Mouse (Mus musculus) layer of hippocampus, adult 2 months (tissue): ENCODE measurements around the gene Hoxd13. TPM values are rescaled to one million over a fixed set of nuclear protein-coding genes. Genes with fewer than 3 reads are reported as not detected.
A peak's percentile ranks its signal among the peaks of the same experiment; 100 is the strongest.

Experiments used
- DNase-seq, 2 experiments: peaks; one replicate each; pipeline ENCODE4 v3.0.0; 2022; ENCODE audit warnings: low spot score in 2 of 2
- H3K27ac ChIP-seq: fragments of 200-600 bp; 2 replicates; pipeline ENCODE4 v1.8.1; 2022
- H3K4me3 ChIP-seq: fragments of 200-600 bp; 2 replicates; pipeline ENCODE4 v1.8.1; 2022; ENCODE audit warnings: mild to moderate bottlenecking
- CTCF ChIP-seq: fragments of 200-600 bp; conservative IDR thresholded peaks from 2 replicates; pipeline ENCODE4 v1.8.1; 2022; ENCODE audit warnings: antibody characterized with exemption, mild to moderate bottlenecking, moderate library complexity
- total RNA-seq, 2 experiments: library from RNA; stranded (reverse); gene quantifications; 2 replicates each; pipeline ENCODE4 v1.2.3; 2021

Gene Hoxd13
- total RNA-seq, 2 experiments from 2014 or later, result not detected

DNA sequence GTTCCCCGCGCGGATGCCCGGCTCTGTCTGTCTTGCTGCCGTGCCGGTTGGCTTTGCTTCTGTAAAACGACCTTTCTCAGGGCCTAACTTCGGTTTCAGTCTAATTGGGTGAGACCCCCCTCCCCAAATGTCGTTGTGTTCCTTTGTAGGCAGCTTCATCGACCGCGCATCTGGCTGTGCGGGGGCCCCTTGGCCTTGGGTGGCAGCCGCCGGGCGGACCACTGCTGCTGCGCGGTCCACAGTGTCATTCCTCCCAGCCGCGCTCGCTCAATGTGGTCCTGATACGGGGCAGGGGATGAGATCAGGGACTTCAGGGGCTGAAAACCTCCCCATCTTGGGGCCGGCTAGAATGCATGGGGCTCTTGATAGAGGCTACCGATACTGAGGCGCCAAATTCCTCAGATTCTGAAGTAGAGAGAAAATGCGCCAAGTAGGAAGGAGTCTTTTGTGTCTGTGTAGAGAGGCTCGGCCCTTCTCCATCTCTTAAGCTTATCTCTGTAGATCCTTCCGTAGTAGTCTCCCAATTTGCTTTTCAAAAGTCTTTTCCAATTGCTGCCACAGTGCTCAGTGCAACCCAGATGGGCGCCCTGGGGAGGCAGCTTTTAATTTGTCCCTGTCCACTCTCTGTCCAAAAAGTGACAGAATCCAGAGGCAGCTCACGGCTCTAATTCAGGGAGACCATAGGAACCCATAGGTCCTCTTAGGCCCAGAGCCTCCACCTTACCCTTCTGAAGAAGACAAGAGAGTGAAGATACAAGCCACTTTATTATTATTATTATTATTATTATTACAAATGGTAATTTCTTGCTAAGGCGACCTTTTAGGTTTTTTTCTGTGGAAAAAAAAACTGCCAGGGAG is 19.8 kb downstream of the Hoxd13 start:
- no peak for DNase-seq
- TF ChIP-seq CTCF, result no peak
- H3K4me3 ChIP-seq, result no peak overlapping the region
- H3K27ac ChIP-seq, result no peak overlapping the region

DNA sequence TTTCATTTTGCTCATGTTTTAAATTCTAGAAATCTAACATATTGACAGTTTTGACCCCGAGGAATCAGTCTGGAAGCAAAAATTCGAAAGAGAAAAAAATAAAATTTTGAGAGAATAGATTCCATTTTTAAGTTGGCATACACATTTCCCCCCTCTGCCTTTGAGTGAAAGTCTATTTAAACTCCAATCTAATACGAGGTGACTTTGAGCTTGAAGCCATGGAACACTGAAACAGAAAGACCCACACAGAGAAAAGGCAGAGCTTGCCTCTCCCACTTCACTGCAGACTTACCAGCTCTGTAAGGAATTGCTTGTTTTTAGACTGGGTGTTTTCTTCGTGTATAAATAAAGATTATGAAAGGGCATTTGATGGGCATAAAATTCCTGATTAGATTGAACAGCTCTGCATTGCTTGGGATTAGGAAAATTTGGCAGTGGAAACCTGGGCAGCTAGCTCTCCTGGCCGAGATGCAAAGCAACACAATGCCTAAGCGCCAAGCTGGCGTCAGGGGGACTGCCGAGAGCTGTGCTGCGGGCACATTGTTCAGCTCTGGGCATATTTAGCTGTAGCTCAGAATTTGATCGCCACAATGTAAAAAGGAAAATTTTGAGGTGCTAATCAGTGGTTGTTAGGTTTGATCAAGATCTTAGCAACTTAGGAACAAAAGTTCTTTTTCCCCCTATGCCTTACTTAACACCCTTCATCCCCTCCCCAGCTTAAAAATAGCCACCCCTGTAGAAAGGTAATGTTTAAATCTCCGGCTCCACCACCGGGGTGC is 20.9 kb downstream of the Hoxd13 start:
- H3K27ac ChIP-seq, result no peak overlapping the region
- DNase-seq, result no peak
- no peak for TF ChIP-seq CTCF

DNA sequence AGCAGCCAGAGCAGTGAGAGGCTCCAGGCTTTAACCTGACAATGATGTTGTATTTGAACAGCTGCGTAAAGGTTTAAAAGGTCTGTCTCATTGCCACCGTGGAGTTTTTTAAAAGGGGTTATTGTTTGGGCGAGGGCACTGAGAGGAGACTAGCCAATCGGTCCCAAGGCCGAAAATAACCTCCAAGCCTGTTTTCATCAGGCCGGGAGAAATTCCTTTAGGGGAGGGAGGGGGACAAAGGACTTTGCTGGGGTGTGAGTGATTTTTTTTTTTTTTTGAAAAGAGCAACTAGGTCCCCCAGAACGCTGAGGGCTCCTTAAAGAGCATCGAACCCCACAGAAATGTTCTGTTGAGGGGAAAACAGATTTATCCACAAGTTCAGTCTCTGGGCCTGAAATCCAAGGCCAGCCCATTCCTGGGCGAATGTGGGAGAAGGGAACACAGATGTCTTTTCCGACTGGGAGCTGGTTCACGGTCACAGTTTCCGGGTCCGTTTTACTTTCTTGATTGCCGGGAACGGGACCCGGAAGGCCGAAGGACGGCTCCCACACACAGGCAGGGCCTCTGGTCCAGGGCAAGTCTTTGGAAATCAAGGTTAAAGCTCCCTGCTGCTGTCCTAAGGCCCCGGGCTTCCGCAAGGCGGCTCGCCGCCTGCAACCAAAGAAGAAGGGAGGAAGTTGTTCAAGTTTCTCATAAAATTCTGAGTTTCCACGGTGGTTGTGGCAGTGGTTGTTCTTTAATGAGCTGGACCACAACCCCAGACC is 21.6 kb downstream of the Hoxd13 start:
- TF ChIP-seq CTCF, result no peak
- Histone ChIP-seq H3K4me3 (no peak overlapping the region), H3K27ac (no peak overlapping the region)
- no peak for DNase-seq

More for the DNA sequence above, 20.9 kb downstream of the Hoxd13 start:
- H3K4me3 ChIP-seq, result no peak overlapping the region

DNA sequence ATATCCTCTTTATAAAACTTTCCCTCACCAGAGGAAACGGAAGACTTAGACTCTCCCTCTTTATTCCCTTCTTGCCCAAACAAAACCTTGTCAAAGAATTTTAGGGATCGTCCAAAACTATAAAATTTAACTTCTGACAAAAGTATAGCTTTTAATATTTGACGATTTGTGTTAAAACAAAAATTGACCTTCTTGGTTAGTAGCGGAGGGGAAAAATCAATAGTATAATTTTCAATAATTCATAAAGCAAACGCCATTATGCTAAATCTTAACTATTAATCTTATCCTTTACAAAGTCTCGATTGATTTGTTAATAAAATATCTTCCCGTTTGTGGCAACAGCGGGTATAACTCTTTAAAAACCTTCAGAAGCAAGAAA is 22.2 kb downstream of the Hoxd13 start:
- no peak overlapping the region for H3K27ac ChIP-seq
- no peak for DNase-seq
- H3K4me3 ChIP-seq, result no peak overlapping the region
- TF ChIP-seq CTCF, result no peak

DNA sequence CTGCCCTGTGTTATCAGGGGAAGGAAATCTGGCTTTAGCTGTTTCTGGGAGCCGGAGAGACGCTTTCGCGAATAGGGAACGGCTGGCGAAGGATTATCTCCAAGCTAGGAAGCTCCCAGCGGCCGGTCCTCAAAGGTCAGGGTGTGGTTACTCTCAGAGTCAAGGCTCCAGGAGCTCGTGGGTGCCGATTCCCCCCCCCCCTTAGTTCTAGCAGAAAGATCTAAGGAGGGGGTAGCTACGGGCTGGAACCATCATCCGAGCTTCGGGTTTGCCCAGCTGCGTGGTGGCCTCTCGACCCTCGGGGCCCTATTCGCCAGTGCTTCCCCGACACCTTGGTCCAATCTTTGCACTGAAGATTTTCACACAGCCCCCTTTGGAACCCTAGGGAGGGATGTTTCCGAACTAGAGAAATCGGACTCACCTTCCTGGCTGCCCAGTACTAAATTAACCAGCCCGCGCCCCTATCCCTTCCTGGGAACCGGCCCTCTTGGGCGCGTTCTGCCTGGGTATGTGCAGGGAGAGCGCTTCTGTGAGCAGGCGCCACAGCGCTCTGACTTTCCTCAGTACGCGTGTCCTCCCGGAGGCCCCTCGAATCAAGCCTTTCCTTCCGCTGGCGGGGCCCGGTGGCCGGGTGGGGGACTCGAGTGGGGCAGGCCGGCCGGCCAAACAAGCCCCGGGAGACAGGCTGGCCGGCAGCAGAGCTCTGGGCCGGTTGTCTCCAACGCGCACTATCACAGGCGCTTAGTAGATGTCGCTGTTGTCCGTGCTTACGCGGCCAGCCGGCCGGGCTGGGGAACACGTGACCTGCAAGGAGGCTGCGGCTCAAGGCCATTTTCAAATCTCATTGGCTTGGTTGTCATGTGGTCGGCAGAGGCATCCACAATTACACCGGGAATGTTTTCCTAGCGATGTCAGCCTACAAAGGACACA is 23.2 kb downstream of the Hoxd13 start, which contains the start of gene Hoxd10:
TSS of gene Hoxd10 (plus strand) at position 903 of the 930 bp plus-strand sequence.
- no peak for DNase-seq
- TF ChIP-seq CTCF, result peak; percentile 25; the same call in 1 of the 2 replicates
- Histone ChIP-seq H3K4me3 (no peak within 1 kb of the TSS), H3K27ac (no peak within 1 kb of the TSS)

DNA sequence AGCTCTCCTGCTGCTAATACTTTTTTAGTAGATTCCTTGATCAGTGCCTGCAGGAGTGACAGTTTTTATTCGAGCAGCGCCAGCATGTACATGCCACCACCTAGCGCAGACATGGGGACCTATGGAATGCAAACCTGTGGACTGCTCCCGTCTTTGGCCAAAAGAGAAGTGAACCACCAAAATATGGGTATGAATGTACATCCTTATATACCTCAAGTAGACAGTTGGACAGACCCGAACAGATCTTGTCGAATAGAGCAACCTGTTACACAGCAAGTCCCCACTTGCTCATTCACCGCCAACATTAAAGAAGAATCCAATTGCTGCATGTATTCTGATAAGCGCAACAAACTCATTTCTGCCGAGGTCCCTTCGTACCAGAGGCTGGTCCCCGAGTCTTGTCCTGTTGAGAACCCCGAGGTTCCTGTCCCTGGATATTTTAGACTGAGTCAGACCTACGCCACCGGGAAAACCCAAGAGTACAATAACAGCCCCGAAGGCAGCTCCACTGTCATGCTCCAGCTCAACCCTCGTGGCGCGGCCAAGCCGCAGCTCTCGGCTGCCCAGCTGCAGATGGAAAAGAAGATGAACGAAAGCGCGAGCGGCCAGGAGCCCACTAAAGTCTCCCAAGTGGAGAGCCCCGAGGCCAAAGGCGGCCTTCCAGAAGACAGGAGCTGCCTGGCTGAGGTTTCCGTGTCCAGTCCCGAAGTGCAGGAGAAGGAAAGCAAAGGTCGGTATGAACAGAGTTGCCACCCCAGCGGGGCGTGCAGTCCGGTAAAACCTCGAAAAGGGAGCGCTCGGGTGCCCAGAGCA is 24.1 kb downstream of the Hoxd13 start:
- no peak for DNase-seq
- no peak overlapping the region for H3K4me3 ChIP-seq
- TF ChIP-seq CTCF, result no peak
- H3K27ac ChIP-seq, result no peak overlapping the region

DNA sequence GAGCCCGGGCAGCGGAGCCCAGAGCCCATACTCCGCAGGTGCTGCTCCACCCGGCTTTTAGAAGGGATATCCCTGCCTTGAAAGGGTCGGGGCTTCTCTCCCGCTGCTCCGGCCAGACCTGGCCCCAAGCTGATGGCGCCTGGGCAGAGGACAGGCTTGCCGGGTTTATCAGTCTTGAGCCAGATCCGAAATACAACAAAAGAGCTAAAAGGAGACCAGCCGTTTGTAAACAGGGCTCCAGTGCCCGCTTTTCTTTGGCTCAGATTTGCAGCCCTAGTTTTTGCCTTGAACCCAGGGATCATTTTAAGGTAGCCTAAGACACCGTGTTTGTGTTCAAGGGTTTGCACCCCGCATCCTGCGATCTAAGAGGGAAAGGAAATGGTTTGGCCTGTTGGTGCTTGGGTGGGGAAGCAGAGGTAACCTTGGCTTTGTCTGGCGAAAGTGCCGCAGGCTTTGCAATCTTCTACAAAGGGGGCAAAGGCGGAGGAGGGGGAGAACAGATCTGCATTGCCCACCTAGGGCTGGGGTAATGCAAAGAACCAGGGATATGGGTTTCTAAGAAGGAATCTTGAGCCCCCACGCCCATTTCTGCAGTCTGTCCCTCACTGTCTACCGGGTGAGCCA is 24.8 kb downstream of the Hoxd13 start:
- Histone ChIP-seq H3K4me3 (no peak overlapping the region), H3K27ac (no peak overlapping the region)
- no peak for DNase-seq
- no peak for TF ChIP-seq CTCF

DNA sequence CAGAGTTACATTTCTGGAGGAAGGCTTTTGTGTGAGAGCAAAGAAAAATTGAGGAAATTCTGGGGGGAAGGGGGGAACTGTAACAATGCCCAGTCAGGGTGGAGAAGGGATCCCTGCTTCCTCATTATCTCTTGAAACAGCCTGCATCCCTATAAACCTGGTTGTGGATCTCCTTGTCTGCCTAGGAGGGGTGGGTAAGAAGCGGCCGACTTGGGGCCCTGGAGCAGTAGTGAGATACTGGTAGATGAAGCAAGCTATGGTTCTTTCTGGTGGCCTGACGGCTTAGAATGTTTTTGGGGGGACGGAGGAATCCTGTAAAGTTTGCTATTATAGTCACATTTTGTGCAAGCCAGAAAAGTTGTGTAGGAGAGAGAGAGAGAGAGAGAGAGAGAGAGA is 25.3 kb downstream of the Hoxd13 start:
- no peak for DNase-seq
- no peak overlapping the region for H3K4me3 ChIP-seq
- TF ChIP-seq CTCF, result no peak
- no peak overlapping the region for H3K27ac ChIP-seq

DNA sequence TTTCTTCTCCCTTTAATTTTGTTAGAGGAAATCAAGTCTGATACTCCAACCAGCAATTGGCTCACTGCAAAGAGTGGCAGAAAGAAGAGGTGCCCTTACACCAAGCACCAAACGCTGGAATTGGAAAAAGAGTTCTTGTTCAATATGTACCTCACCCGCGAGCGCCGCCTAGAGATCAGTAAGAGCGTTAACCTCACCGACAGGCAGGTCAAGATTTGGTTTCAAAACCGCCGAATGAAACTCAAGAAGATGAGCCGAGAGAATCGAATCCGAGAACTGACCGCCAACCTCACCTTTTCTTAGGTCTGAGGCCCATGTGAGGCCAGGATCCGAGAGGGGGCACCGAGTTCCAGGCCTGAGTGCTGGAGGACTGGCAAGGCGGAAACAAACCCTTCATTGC is 26.0 kb downstream of the Hoxd13 start:
- Histone ChIP-seq H3K27ac (no peak overlapping the region), H3K4me3 (no peak overlapping the region)
- peak; percentile 45 for TF ChIP-seq CTCF
- no peak for DNase-seq

DNA sequence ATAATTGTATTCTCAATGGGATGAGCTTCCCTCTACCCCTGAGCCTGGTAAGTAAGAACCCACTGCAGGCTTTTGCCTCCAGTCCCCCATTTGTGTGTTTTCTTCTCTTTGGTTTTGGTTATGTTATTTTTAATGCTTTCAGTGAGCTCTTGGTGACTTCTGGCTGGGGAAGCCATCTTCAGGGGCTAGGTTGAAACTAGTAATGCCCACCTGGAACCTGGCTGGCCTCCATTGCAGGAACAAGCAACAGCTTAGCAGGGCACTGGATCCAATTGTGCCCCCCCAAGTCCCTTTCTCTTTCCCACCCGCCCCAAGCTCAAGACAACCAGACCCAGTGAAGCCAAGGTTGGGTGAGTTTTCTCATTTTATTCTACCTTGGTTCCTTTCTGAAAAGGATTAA is 27.3 kb downstream of the Hoxd13 start:
- Histone ChIP-seq H3K27ac (no peak overlapping the region), H3K4me3 (no peak overlapping the region)
- no peak for TF ChIP-seq CTCF
- no peak for DNase-seq
